Mouse (Mus musculus): ENCODE results near the gene G3bp2. TPM values are rescaled to one million over a fixed set of nuclear protein-coding genes. Genes with fewer than 3 reads are reported as not detected.

The G3bp2 gene
- total and polyA plus RNA-seq, 3 experiments, result 14.6 to 61.2 (median 57.0) TPM

- TF ChIP-seq POLR2A (IDR thresholded peaks at IDR 0.05; ENCODE audit: insufficient read depth, low read depth, low read length) (no peak), CTCF (IDR thresholded peaks at IDR 0.05) (no peak), EP300 (IDR thresholded peaks at IDR 0.05; ENCODE audit: insufficient read depth, low read depth, low read length) (no peak)
- Histone ChIP-seq H3K27me3 (ENCODE audit: control insufficient read depth, insufficient read depth, low read length) (no peaks in the 10 kb centered on the region), H3K79me2 (replicated peaks; ENCODE audit: control insufficient read depth, insufficient read depth, low read length) (no peaks in the 10 kb centered on the region), H3K9ac (ENCODE audit: low read depth, low read length) (no peak overlapping the region), H3K27ac (no peak overlapping the region), H3K4me3 (no peak overlapping the region), H3K4me1 (ENCODE audit: control insufficient read depth, insufficient read depth, low read length) (peaks cover 2% of the 10 kb centered on the region), H3K36me3 (ENCODE audit: control insufficient read depth, insufficient read depth, low read length) (no peaks in the 10 kb centered on the region)
- intact Hi-C loops (cut with DNase I), result loop anchor here (10.0 kb wide), 2 partner anchors 49 to 649 kb away; no protein-coding TSS in a partner anchor
- 84% methylated on average over 6 of the region's 6 CpGs for WGBS
- DNase-seq, result no peak
Observed at GRCm38 (mm10) chr5:92114223-92114622, 30.7 kb upstream of the G3bp2 start.

- intact Hi-C loops (cut with DNase I), result loop anchor here (10.0 kb wide), 2 partner anchors 49 to 649 kb away; no protein-coding TSS in a partner anchor
- TF ChIP-seq EP300 (IDR thresholded peaks at IDR 0.05; ENCODE audit: insufficient read depth, low read depth, low read length) (no peak), CTCF (IDR thresholded peaks at IDR 0.05) (no peak), POLR2A (IDR thresholded peaks at IDR 0.05; ENCODE audit: insufficient read depth, low read depth, low read length) (no peak)
- Histone ChIP-seq H3K27ac (no peak overlapping the region), H3K27me3 (ENCODE audit: control insufficient read depth, insufficient read depth, low read length) (no peaks in the 10 kb centered on the region), H3K36me3 (ENCODE audit: control insufficient read depth, insufficient read depth, low read length) (no peaks in the 10 kb centered on the region), H3K9ac (ENCODE audit: low read depth, low read length) (no peak overlapping the region), H3K79me2 (replicated peaks; ENCODE audit: control insufficient read depth, insufficient read depth, low read length) (no peaks in the 10 kb centered on the region), H3K4me3 (no peak overlapping the region), H3K4me1 (ENCODE audit: control insufficient read depth, insufficient read depth, low read length) (peaks cover 2% of the 10 kb centered on the region)
- WGBS, result 87% methylated on average over 7 of the region's 7 CpGs
- DNase-seq, result no peak
Observed at GRCm38 (mm10) chr5:92113484-92113883, 30.0 kb upstream of the G3bp2 start.

GRCm38 (mm10) chr5:92112585-92112984 is 29.1 kb upstream of the G3bp2 start:
- no peaks in the 10 kb centered on the region for H3K27me3 ChIP-seq (ENCODE audit: control insufficient read depth, insufficient read depth, low read length)
- peak overlapping the region; percentile 61 for H3K9ac ChIP-seq (ENCODE audit: low read depth, low read length)
- no peaks in the 10 kb centered on the region for H3K36me3 ChIP-seq (ENCODE audit: control insufficient read depth, insufficient read depth, low read length)
- no peaks in the 10 kb centered on the region for H3K79me2 ChIP-seq (replicated peaks; ENCODE audit: control insufficient read depth, insufficient read depth, low read length)
- peak overlapping the region; percentile 48 for H3K4me3 ChIP-seq
- peak overlapping the region; percentile 58 for H3K27ac ChIP-seq
- intact Hi-C loops (cut with DNase I), result loop anchor here (10.0 kb wide), 2 partner anchors 48 to 648 kb away; no protein-coding TSS in a partner anchor
- TF ChIP-seq EP300 (IDR thresholded peaks at IDR 0.05; ENCODE audit: insufficient read depth, low read depth, low read length) (no peak), POLR2A (IDR thresholded peaks at IDR 0.05; ENCODE audit: insufficient read depth, low read depth, low read length) (no peak), CTCF (IDR thresholded peaks at IDR 0.05) (no peak)
- 18% methylated on average over 10 of the region's 10 CpGs for WGBS
- DNase-seq, result peak in 1 of 2 experiments; percentile 38
- H3K4me1 ChIP-seq (ENCODE audit: control insufficient read depth, insufficient read depth, low read length), result no peaks in the 10 kb centered on the region; the same call in 1 of the 2 replicates

GRCm38 (mm10) chr5:92112175-92112574 is 28.7 kb upstream of the G3bp2 start:
- Histone ChIP-seq H3K9ac (ENCODE audit: low read depth, low read length) (no peak overlapping the region; the same call in 1 of the 2 replicates), H3K36me3 (ENCODE audit: control insufficient read depth, insufficient read depth, low read length) (no peaks in the 10 kb centered on the region), H3K4me3 (peak overlapping the region; percentile 48), H3K4me1 (ENCODE audit: control insufficient read depth, insufficient read depth, low read length) (no peaks in the 10 kb centered on the region; the same call in 1 of the 2 replicates), H3K79me2 (replicated peaks; ENCODE audit: control insufficient read depth, insufficient read depth, low read length) (no peaks in the 10 kb centered on the region), H3K27me3 (ENCODE audit: control insufficient read depth, insufficient read depth, low read length) (no peaks in the 10 kb centered on the region), H3K27ac (peak overlapping the region; percentile 58)
- 20% methylated on average over 6 of the region's 6 CpGs for WGBS
- no peak for DNase-seq
- TF ChIP-seq CTCF (IDR thresholded peaks at IDR 0.05) (no peak), POLR2A (IDR thresholded peaks at IDR 0.05; ENCODE audit: insufficient read depth, low read depth, low read length) (no peak)
- intact Hi-C loops (cut with DNase I), result loop anchor here (10.0 kb wide), 2 partner anchors 47 to 647 kb away; no protein-coding TSS in a partner anchor

GRCm38 (mm10) chr5:92110818-92111355 is 27.4 kb upstream of the G3bp2 start:
- Histone ChIP-seq H3K4me3 (no peak overlapping the region), H3K27me3 (ENCODE audit: control insufficient read depth, insufficient read depth, low read length) (no peaks in the 10 kb centered on the region), H3K4me1 (ENCODE audit: control insufficient read depth, insufficient read depth, low read length) (no peaks in the 10 kb centered on the region; the same call in 1 of the 2 replicates), H3K27ac (no peak overlapping the region), H3K79me2 (replicated peaks; ENCODE audit: control insufficient read depth, insufficient read depth, low read length) (no peaks in the 10 kb centered on the region), H3K9ac (ENCODE audit: low read depth, low read length) (no peak overlapping the region), H3K36me3 (ENCODE audit: control insufficient read depth, insufficient read depth, low read length) (no peaks in the 10 kb centered on the region)
- TF ChIP-seq EP300 (IDR thresholded peaks at IDR 0.05; ENCODE audit: insufficient read depth, low read depth, low read length) (no peak), POLR2A (IDR thresholded peaks at IDR 0.05; ENCODE audit: insufficient read depth, low read depth, low read length) (no peak), CTCF (IDR thresholded peaks at IDR 0.05) (no peak)
- WGBS, result 96% methylated on average over 5 of the region's 5 CpGs
- intact Hi-C loops (cut with DNase I), result loop anchor here (10.0 kb wide), 2 partner anchors 46 to 646 kb away; no protein-coding TSS in a partner anchor
- DNase-seq, result no peak

- H3K36me3 ChIP-seq (ENCODE audit: control insufficient read depth, insufficient read depth, low read length), result no peaks in the 10 kb centered on the region
- DNase-seq, result peak in 1 of 2 experiments; percentile 37
- no peak overlapping the region for H3K4me3 ChIP-seq
- H3K79me2 ChIP-seq (replicated peaks; ENCODE audit: control insufficient read depth, insufficient read depth, low read length), result no peaks in the 10 kb centered on the region
- H3K4me1 ChIP-seq (ENCODE audit: control insufficient read depth, insufficient read depth, low read length), result peaks cover 3% of the 10 kb centered on the region
- TF ChIP-seq CTCF (IDR thresholded peaks at IDR 0.05) (no peak), EP300 (IDR thresholded peaks at IDR 0.05; ENCODE audit: insufficient read depth, low read depth, low read length) (no peak), POLR2A (IDR thresholded peaks at IDR 0.05; ENCODE audit: insufficient read depth, low read depth, low read length) (no peak)
- WGBS, result 73% methylated on average over 4 of the region's 4 CpGs
- no peak overlapping the region for H3K9ac ChIP-seq (ENCODE audit: low read depth, low read length)
- no peaks in the 10 kb centered on the region for H3K27me3 ChIP-seq (ENCODE audit: control insufficient read depth, insufficient read depth, low read length)
- intact Hi-C loops (cut with DNase I), result no loop called here
- H3K27ac ChIP-seq, result no peak overlapping the region
Observed at GRCm38 (mm10) chr5:92107282-92107681, 23.8 kb upstream of the G3bp2 start.

Measured in heart, adult 2 months (tissue).